Mouse (Mus musculus) heart, embryonic 15.5 days (tissue): ENCODE measurements around the gene Tgfb3. TPM values are rescaled to one million over a fixed set of nuclear protein-coding genes. Genes with fewer than 3 reads are reported as not detected.

Source experiments
- ATAC-seq: fragments of 200-750 bp; cut with Nextera tagmentation; replicated peaks from 2 replicates; pipeline ENCODE4 v1.8.0; 2017; ENCODE audit warnings: low read depth, moderate TSS enrichment; ENCODE audit not compliant: insufficient number of reproducible peaks, insufficient read depth, low FRiP score
- H3K27ac ChIP-seq: fragments of 300-500 bp; sonication (generic); 2 replicates; pipeline ENCODE4 v1.5.1; 2015; ENCODE audit warnings: mild to moderate bottlenecking, inconsistent platforms
- H3K27me3 ChIP-seq: fragments of 300-500 bp; sonication (generic); 2 replicates; pipeline ENCODE4 v1.6.1; 2015; ENCODE audit warnings: inconsistent platforms
- H3K36me3 ChIP-seq: fragments of 300-500 bp; sonication (generic); 2 replicates; pipeline ENCODE4 v1.6.1; 2015; ENCODE audit warnings: mild to moderate bottlenecking, inconsistent platforms
- H3K4me1 ChIP-seq: fragments of 300-500 bp; sonication (generic); replicated peaks from 2 replicates; pipeline ENCODE4 v1.6.1; 2015; ENCODE audit warnings: inconsistent platforms
- H3K4me2 ChIP-seq: fragments of 300-500 bp; sonication (generic); 2 replicates; pipeline ENCODE4 v1.6.1; 2015; ENCODE audit warnings: inconsistent platforms, mild to moderate bottlenecking, moderate library complexity
- H3K4me3 ChIP-seq: fragments of 300-500 bp; sonication (generic); 2 replicates; pipeline ENCODE4 v1.5.1; 2015; ENCODE audit warnings: mild to moderate bottlenecking, inconsistent platforms
- H3K9ac ChIP-seq: fragments of 300-500 bp; sonication (generic); 2 replicates; pipeline ENCODE4 v1.6.1; 2015; ENCODE audit warnings: mild to moderate bottlenecking, inconsistent platforms
- H3K9me3 ChIP-seq: fragments of 300-500 bp; sonication (generic); replicated peaks from 2 replicates; pipeline ENCODE4 v1.6.1; 2016; ENCODE audit warnings: inconsistent platforms
- WGBS: fragments of 180-500 bp; shearing (Covaris S2); methylation state at CpG from one replicate; pipeline ENCODE4 v1.1.7; 2015; ENCODE audit warnings: mixed read lengths; 5-methylcytosine and 5-hydroxymethylcytosine counted together
- polyA plus RNA-seq: library from polyadenylated mRNA; unstranded; fragments of >200 nt; fragmentation: Nextera tagmentation; extraction: Ambion mirVana; gene quantifications from 2 replicates; pipeline ENCODE4 v1.2.1, GENCODE M21; 2015

Gene Tgfb3
- polyA plus RNA-seq, 1 experiment from 2014 or later: 22.2 TPM

DNA sequence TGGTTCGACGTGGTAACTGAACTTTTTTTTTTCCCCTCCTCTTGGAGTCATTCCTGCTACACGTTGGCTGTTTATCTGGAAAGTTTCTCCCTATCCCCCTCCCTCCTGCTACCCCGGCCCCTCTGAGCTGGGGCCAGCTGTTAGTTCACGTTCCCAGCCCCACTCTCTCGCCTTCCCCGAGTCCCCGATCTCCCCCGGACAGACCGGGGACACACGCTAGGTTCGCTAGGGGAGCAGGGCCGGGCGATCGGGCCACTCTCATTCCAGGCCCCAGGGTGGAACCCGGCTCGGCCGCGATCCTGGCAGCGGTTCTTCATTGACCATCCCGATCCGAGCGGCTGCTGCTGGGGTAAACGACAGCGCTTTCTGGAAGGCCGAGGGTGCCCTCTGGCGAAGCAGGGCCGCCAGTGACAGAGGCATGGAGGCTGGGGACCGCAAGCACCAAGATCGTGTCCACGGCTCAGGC lies 394 bp upstream of the Tgfb3 start:
- under 1% methylated on average over 31 of the region's 31 CpGs for whole genome bisulfite sequencing
- peak overlapping the region; percentile 81 for H3K9ac ChIP-seq

DNA sequence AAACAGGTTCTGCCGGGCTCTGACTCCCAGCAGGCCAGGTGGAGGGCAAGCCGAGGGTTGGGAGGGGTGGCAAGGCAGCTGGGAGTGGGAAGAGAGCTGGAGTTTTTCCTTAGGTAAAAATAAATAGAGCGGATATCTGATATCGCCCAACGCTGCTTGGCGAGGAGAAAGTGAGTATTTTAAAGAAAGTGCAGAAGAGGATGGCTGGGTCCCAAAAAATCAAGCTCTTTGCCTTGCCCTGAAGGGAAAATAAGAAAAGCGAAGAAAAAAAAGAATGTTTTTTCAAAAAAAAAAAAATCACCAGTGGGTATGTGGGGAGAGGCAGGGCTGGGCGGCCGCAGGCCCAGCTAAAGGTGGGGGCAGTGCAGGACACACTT lies 677 bp downstream of the Tgfb3 start:
- H3K36me3 ChIP-seq: no peaks in the 10 kb centered on the region
- peak overlapping the region; percentile 70 for H3K4me3 ChIP-seq
- peaks cover 41% of the 10 kb centered on the region for H3K4me1 ChIP-seq
- no peaks in the 10 kb centered on the region for H3K9me3 ChIP-seq
- H3K9ac ChIP-seq: peak overlapping the region; percentile 81
- H3K27me3 ChIP-seq: no peaks in the 10 kb centered on the region
- ATAC-seq: no peak
- H3K27ac ChIP-seq: peak overlapping the region; percentile 98
- WGBS: 21% methylated on average over 9 of the region's 9 CpGs
- peak overlapping the region; percentile 92 for H3K4me2 ChIP-seq

More for the DNA sequence above, 394 bp upstream of the Tgfb3 start:
- H3K9me3 ChIP-seq: no peaks in the 10 kb centered on the region
- peak overlapping the region; percentile 92 for H3K4me2 ChIP-seq
- H3K4me1 ChIP-seq: peaks cover 41% of the 10 kb centered on the region
- H3K27me3 ChIP-seq: no peaks in the 10 kb centered on the region
- no peaks in the 10 kb centered on the region for H3K36me3 ChIP-seq
- peak overlapping the region; percentile 70 for H3K4me3 ChIP-seq
- ATAC-seq: peak; percentile 80
- H3K27ac ChIP-seq: peak overlapping the region; percentile 98

- H3K4me1 ChIP-seq: peaks cover 36% of the 10 kb centered on the region
- H3K27ac ChIP-seq: peak overlapping the region; percentile 98
- H3K4me3 ChIP-seq: peak overlapping the region; percentile 70
- peak overlapping the region; percentile 92 for H3K4me2 ChIP-seq
- no peak for ATAC-seq
- 29% methylated on average over 11 of the region's 11 CpGs for WGBS
- peak overlapping the region; percentile 81 for H3K9ac ChIP-seq
- H3K9me3 ChIP-seq: no peaks in the 10 kb centered on the region
- no peaks in the 10 kb centered on the region for H3K27me3 ChIP-seq
- H3K36me3 ChIP-seq: no peaks in the 10 kb centered on the region
These were observed 1.1 kb downstream of the Tgfb3 start for GRCm38 (mm10) chr12:86077736-86078135.

- H3K27ac ChIP-seq: peak overlapping the region; percentile 98; the same call in 1 of the 2 replicates
- no peaks in the 10 kb centered on the region for H3K36me3 ChIP-seq
- H3K4me1 ChIP-seq: peaks cover 36% of the 10 kb centered on the region
- WGBS: 39% methylated on average over 8 of the region's 8 CpGs
- H3K4me2 ChIP-seq: peak overlapping the region; percentile 92
- no peak for ATAC-seq
- H3K27me3 ChIP-seq: no peaks in the 10 kb centered on the region
- H3K9ac ChIP-seq: peak overlapping the region; percentile 81
- H3K4me3 ChIP-seq: peak overlapping the region; percentile 70
- no peaks in the 10 kb centered on the region for H3K9me3 ChIP-seq
These were observed 1.5 kb downstream of the Tgfb3 start for GRCm38 (mm10) chr12:86077322-86077721.

- Histone ChIP-seq H3K36me3 (no peaks in the 10 kb centered on the region), H3K9ac (peak overlapping the region; percentile 43), H3K4me2 (peak overlapping the region; percentile 92), H3K27ac (no peak overlapping the region), H3K4me3 (peak overlapping the region; percentile 70), H3K27me3 (no peaks in the 10 kb centered on the region), H3K9me3 (no peaks in the 10 kb centered on the region), H3K4me1 (peaks cover 33% of the 10 kb centered on the region)
- WGBS: 11% methylated on average over 13 of the region's 13 CpGs
- no peak for ATAC-seq
These were observed 2.4 kb downstream of the Tgfb3 start for GRCm38 (mm10) chr12:86076321-86076901.

- H3K9me3 ChIP-seq: no peaks in the 10 kb centered on the region
- peaks cover 33% of the 10 kb centered on the region for H3K4me1 ChIP-seq
- no peak for ATAC-seq
- no peak overlapping the region for H3K27ac ChIP-seq
- H3K4me3 ChIP-seq: peak overlapping the region; percentile 70; the same call in 1 of the 2 replicates
- no peaks in the 10 kb centered on the region for H3K27me3 ChIP-seq
- H3K9ac ChIP-seq: no peak overlapping the region
- H3K4me2 ChIP-seq: peak overlapping the region; percentile 92
- 81% methylated on average over 7 of the region's 7 CpGs for WGBS
- no peaks in the 10 kb centered on the region for H3K36me3 ChIP-seq
These were observed 3.5 kb downstream of the Tgfb3 start for GRCm38 (mm10) chr12:86075358-86075757.

GRCm38 (mm10) chr12:86074681-86075080 lies 4.2 kb downstream of the Tgfb3 start:
- H3K4me3 ChIP-seq: no peak overlapping the region
- no peak for ATAC-seq

GRCm38 (mm10) chr12:86071432-86071831 lies 7.4 kb downstream of the Tgfb3 start:
- Histone ChIP-seq H3K4me2 (no peak overlapping the region), H3K36me3 (peaks cover 16% of the 10 kb centered on the region), H3K9me3 (no peaks in the 10 kb centered on the region), H3K27me3 (no peaks in the 10 kb centered on the region), H3K9ac (no peak overlapping the region), H3K4me3 (no peak overlapping the region), H3K27ac (no peak overlapping the region), H3K4me1 (peaks cover 10% of the 10 kb centered on the region)
- no peak for ATAC-seq
- 85% methylated on average over 6 of the region's 6 CpGs for WGBS

More at GRCm38 (mm10) chr12:86074681-86075080, 4.2 kb downstream of the Tgfb3 start:
- Histone ChIP-seq H3K4me2 (no peak overlapping the region), H3K9me3 (no peaks in the 10 kb centered on the region), H3K27me3 (no peaks in the 10 kb centered on the region), H3K4me1 (peaks cover 33% of the 10 kb centered on the region), H3K36me3 (no peaks in the 10 kb centered on the region), H3K9ac (no peak overlapping the region), H3K27ac (no peak overlapping the region)
- 73% methylated on average over 12 of the region's 12 CpGs for WGBS

- H3K4me3 ChIP-seq: no peak overlapping the region
- no peaks in the 10 kb centered on the region for H3K27me3 ChIP-seq
- no peak overlapping the region for H3K9ac ChIP-seq
- ATAC-seq: no peak
- no peak overlapping the region for H3K27ac ChIP-seq
- no peak overlapping the region for H3K4me2 ChIP-seq
- H3K9me3 ChIP-seq: no peaks in the 10 kb centered on the region
- H3K36me3 ChIP-seq: peaks cover 51% of the 10 kb centered on the region
- no peaks in the 10 kb centered on the region for H3K4me1 ChIP-seq
These were observed 14.0 kb downstream of the Tgfb3 start for GRCm38 (mm10) chr12:86064796-86065195.

DNA sequence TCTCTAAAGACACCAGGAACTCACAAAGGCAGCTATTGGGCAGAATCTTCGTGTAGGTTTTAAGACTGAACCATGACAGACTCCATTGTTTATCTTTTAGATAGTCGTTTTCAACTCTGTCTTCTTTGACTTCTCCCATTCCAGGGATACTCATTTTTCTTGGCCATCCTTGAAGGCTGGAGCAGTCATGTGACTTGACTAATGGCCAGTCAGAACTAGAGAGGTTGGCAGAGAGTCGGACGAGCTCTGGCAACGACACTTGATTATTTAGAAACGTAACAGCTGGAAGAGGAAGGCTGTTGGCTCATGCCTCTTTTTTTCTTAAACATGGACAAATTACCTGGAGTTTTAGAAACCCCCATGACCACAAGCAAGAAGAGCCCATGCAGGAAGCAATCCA lies 19.5 kb downstream of the Tgfb3 start:
- no peak overlapping the region for H3K4me3 ChIP-seq
- no peaks in the 10 kb centered on the region for H3K27me3 ChIP-seq
- no peak overlapping the region for H3K9ac ChIP-seq
- H3K27ac ChIP-seq: no peak overlapping the region
- no peak for ATAC-seq
- no peaks in the 10 kb centered on the region for H3K4me1 ChIP-seq
- no peak overlapping the region for H3K4me2 ChIP-seq
- 64% methylated on average over 6 of the region's 6 CpGs for WGBS
- H3K36me3 ChIP-seq: peaks cover 34% of the 10 kb centered on the region; the same call in 1 of the 2 replicates
- H3K9me3 ChIP-seq: no peaks in the 10 kb centered on the region

- H3K27me3 ChIP-seq: no peaks in the 10 kb centered on the region
- no peak overlapping the region for H3K4me3 ChIP-seq
- no peak overlapping the region for H3K27ac ChIP-seq
- H3K4me1 ChIP-seq: no peaks in the 10 kb centered on the region
- no peak for ATAC-seq
- no peaks in the 10 kb centered on the region for H3K9me3 ChIP-seq
- peaks cover 23% of the 10 kb centered on the region; the same call in 1 of the 2 replicates for H3K36me3 ChIP-seq
- H3K9ac ChIP-seq: no peak overlapping the region
- WGBS: 83% methylated on average over 8 of the region's 8 CpGs
- H3K4me2 ChIP-seq: no peak overlapping the region
These were observed 21.3 kb downstream of the Tgfb3 start for GRCm38 (mm10) chr12:86057516-86057915.

DNA sequence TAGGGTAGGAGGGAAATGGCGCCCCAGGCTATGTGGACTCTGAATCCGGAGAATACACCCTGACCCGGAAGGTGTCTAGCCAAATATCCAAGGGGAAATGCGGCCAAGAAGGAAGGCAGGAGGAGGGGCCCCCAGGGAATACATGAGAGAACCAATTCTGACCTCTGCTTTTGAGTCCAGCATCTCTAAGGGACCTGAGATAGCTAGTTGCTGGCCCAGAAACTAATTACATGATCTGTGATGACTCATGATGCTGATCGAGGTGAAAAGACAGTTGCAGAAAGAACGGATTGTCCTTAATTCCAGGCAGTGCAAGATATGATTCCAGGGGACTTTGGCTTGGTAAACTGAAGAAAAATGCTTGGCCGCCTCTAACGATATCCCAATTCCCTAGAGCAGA lies 21.9 kb downstream of the Tgfb3 start:
- Histone ChIP-seq H3K4me2 (no peak overlapping the region), H3K9me3 (no peaks in the 10 kb centered on the region), H3K27me3 (no peaks in the 10 kb centered on the region), H3K4me3 (no peak overlapping the region), H3K27ac (no peak overlapping the region), H3K4me1 (no peaks in the 10 kb centered on the region), H3K36me3 (peaks cover 18% of the 10 kb centered on the region; the same call in 1 of the 2 replicates), H3K9ac (no peak overlapping the region)
- ATAC-seq: no peak
- WGBS: 81% methylated on average over 8 of the region's 8 CpGs
